Mouse (Mus musculus): Measurements from ENCODE around the gene Ptpn18. TPM values are rescaled to one million over a fixed set of nuclear protein-coding genes. Genes with fewer than 3 reads are reported as not detected.

Gene Ptpn18
- polyA plus RNA-seq, 1 experiment from 2014 or later, result 6.8 TPM

DNA sequence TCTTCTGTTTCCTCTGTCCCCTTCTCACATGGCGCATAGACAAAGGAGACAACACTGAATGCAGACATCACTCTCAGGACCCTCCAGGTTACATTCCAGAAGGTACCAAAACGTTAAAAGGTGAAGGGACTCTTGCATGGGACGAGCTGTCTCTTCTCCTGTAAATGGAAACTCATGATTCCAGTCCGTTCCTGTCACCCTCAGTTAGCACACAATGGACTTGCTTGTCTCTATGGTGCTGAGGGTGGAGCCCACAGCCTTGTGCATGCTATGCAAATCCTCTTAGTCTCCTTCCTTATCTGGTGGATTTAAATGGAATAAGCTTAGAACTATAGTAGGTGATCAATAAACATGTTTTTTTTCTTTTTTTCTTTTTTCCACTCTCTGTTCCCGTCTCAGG is 10.2 kb downstream of the Ptpn18 start:
- 66% methylated on average over 5 of the region's 5 CpGs for WGBS

DNA sequence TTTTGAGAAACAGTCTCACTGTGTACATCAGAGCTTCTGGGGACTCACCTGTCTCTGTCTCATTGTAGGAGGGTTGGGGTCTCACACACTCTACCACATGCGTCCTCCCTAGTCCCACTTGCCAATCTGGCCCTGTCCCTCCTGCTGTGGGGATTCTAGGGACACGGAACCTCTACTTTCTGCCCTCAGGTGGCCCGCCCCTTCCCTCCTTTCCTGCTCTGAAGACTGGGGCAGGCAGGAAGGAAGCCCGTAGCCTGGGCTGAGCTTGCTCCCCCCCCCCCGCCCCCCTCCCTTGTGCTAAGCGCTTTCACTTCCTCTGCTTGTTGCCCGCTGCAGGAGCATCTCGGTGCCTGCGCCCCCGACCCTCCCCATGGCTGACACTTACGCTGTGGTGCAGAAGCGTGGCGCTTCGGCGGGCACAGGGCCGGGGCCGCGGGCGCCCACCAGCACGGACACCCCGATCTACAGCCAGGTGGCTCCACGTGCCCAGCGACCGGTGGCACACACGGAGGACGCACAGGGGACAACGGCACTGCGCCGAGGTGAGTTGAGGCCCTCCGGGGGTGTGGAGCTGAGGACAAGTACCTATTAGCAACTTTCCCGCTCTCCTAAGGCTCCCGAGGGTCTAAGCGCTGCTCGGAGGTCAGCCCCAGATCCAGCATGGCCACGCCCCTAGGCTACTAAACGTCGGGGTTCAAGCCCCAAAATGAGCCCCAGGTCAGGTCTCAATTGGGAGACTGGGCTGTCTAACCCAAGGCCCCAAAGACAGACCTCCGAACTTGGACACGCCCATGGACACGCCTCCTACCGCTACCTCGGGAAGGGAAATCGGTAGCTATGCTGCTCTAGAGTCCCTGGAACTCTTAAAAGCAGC is 13.1 kb downstream of the Ptpn18 start:
- H3K36me3 ChIP-seq, result no peaks in the 10 kb centered on the region
- H3K4me1 ChIP-seq, result peaks cover 11% of the 10 kb centered on the region
- H3K27me3 ChIP-seq, result peaks cover 38% of the 10 kb centered on the region
- WGBS, result 2% methylated on average over 40 of the region's 43 CpGs
- peak overlapping the region; percentile 92 for H3K4me2 ChIP-seq (replicated peaks)
- peak overlapping the region; percentile 45 for H3K9ac ChIP-seq (replicated peaks)
- H3K4me3 ChIP-seq, result peak overlapping the region; percentile 49
- H3K9me3 ChIP-seq, result no peaks in the 10 kb centered on the region
- ATAC-seq (ENCODE audit: low FRiP score, low read depth), result peak; percentile 54; the same call in 1 of the 2 replicates
- H3K27ac ChIP-seq (replicated peaks), result no peak overlapping the region

More for the DNA sequence above, 10.2 kb downstream of the Ptpn18 start:
- Histone ChIP-seq H3K4me2 (replicated peaks) (no peak overlapping the region), H3K27me3 (peaks cover 35% of the 10 kb centered on the region), H3K9me3 (no peaks in the 10 kb centered on the region), H3K36me3 (no peaks in the 10 kb centered on the region), H3K4me3 (no peak overlapping the region), H3K9ac (replicated peaks) (no peak overlapping the region), H3K4me1 (peaks cover 11% of the 10 kb centered on the region), H3K27ac (replicated peaks) (no peak overlapping the region)
- ATAC-seq (ENCODE audit: low FRiP score, low read depth), result no peak

- 75% methylated on average over 11 of the region's 11 CpGs for WGBS
These were observed 19.5 kb downstream of the Ptpn18 start for GRCm38 (mm10) chr1:34478891-34479655.

DNA sequence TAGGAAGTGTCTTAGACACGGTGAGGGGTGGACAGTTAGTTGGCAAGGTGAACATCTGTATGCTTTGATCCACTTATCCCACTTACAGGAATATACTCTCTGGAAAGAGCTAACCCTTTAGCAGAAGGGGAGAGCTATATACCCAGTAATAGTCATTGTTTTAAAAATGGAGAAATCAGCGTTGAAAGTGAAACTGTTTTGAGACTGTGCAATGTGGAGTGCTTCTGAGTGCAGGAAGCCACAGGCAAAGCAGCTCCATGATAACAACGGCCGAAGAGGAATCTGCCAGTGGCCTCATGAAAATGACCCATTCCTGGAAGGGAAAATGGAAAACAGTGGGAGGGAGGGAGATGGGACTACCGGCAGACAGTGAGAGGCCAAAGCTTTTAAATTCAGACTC is 21.2 kb downstream of the Ptpn18 start:
- peaks cover 6% of the 10 kb centered on the region; the same call in 1 of the 2 replicates for H3K4me1 ChIP-seq
- H3K36me3 ChIP-seq, result no peaks in the 10 kb centered on the region
- no peak overlapping the region for H3K9ac ChIP-seq (replicated peaks)
- peaks cover 6% of the 10 kb centered on the region; the same call in 1 of the 2 replicates for H3K27me3 ChIP-seq
- H3K4me3 ChIP-seq, result no peak overlapping the region
- 86% methylated on average over 5 of the region's 5 CpGs for WGBS
- no peak overlapping the region for H3K4me2 ChIP-seq (replicated peaks)
- no peak for ATAC-seq (ENCODE audit: low FRiP score, low read depth)
- no peaks in the 10 kb centered on the region for H3K9me3 ChIP-seq
- H3K27ac ChIP-seq (replicated peaks), result no peak overlapping the region

More at GRCm38 (mm10) chr1:34478891-34479655, 19.5 kb downstream of the Ptpn18 start:
- no peak for ATAC-seq (ENCODE audit: low FRiP score, low read depth)
- Histone ChIP-seq H3K4me1 (no peaks in the 10 kb centered on the region), H3K4me2 (replicated peaks) (no peak overlapping the region), H3K36me3 (no peaks in the 10 kb centered on the region), H3K9me3 (no peaks in the 10 kb centered on the region), H3K27me3 (peaks cover 8% of the 10 kb centered on the region), H3K27ac (replicated peaks) (no peak overlapping the region), H3K4me3 (no peak overlapping the region), H3K9ac (replicated peaks) (no peak overlapping the region)

GRCm38 (mm10) chr1:34481920-34482669 is 22.5 kb downstream of the Ptpn18 start:
- whole genome bisulfite sequencing, result 65% methylated on average over 5 of the region's 5 CpGs
- Histone ChIP-seq H3K4me3 (no peak overlapping the region), H3K27me3 (peaks cover 9% of the 10 kb centered on the region; the same call in 1 of the 2 replicates), H3K4me2 (replicated peaks) (no peak overlapping the region), H3K9ac (replicated peaks) (no peak overlapping the region), H3K36me3 (no peaks in the 10 kb centered on the region), H3K27ac (replicated peaks) (no peak overlapping the region), H3K9me3 (no peaks in the 10 kb centered on the region), H3K4me1 (peaks cover 6% of the 10 kb centered on the region; the same call in 1 of the 2 replicates)
- no peak for ATAC-seq (ENCODE audit: low FRiP score, low read depth)

- Histone ChIP-seq H3K9ac (replicated peaks) (no peak overlapping the region), H3K4me1 (peaks cover 6% of the 10 kb centered on the region; the same call in 1 of the 2 replicates)
- 77% methylated on average over 10 of the region's 10 CpGs for WGBS
These were observed 24.9 kb downstream of the Ptpn18 start for GRCm38 (mm10) chr1:34484470-34484869.

DNA sequence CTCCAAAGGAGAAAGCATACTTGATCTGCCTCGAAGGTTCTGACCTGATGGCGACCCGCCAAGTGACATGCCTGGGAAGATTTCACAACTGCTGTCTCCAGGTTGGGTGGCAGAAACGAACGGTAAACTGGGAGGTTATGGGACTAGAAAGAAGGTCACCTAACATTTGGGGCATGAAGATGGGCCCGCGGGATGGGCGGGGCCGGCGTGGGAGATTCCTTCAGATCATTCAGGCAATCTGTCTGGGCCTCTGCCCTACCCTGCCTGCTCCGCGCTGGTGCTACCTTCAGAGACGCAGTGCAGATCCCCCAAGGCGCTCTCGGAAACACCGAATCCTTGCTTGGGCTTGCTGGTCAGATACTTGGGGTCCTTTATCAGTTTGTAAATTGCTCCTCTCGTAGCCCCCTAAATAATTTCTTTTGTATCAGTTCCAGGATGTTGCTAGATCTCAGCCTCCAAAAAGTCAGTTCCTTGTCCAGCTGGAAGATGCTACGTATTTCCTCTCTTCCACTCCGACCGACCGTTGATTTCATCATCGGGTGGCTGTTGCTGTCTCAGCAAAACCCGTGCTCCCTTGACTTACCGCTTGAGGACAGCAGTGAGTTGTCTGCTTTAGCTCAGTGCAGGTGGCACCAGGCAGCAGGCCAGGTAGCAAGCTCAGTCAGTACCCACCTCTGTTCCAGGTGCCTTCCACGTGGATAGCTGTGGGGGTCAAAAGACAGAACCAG is 26.1 kb downstream of the Ptpn18 start:
- Histone ChIP-seq H3K9ac (replicated peaks) (peak overlapping the region; percentile 39; the same call in 1 of the 2 replicates), H3K4me3 (peak overlapping the region; percentile 29), H3K36me3 (no peaks in the 10 kb centered on the region), H3K4me1 (peaks cover 6% of the 10 kb centered on the region; the same call in 1 of the 2 replicates), H3K27ac (replicated peaks) (no peak overlapping the region), H3K27me3 (peaks cover 9% of the 10 kb centered on the region; the same call in 1 of the 2 replicates), H3K9me3 (no peaks in the 10 kb centered on the region), H3K4me2 (replicated peaks) (peak overlapping the region; percentile 48)
- no peak for ATAC-seq (ENCODE audit: low FRiP score, low read depth)
- WGBS, result 9% methylated on average over 25 of the region's 25 CpGs

More at GRCm38 (mm10) chr1:34484470-34484869, 24.9 kb downstream of the Ptpn18 start:
- Histone ChIP-seq H3K4me3 (no peak overlapping the region), H3K36me3 (no peaks in the 10 kb centered on the region), H3K27ac (replicated peaks) (no peak overlapping the region), H3K27me3 (peaks cover 9% of the 10 kb centered on the region; the same call in 1 of the 2 replicates), H3K9me3 (no peaks in the 10 kb centered on the region), H3K4me2 (replicated peaks) (no peak overlapping the region)
- ATAC-seq (ENCODE audit: low FRiP score, low read depth), result no peak

GRCm38 (mm10) chr1:34487383-34487782 is 27.8 kb downstream of the Ptpn18 start:
- 84% methylated on average over 3 of the region's 3 CpGs for WGBS
- Histone ChIP-seq H3K4me3 (no peak overlapping the region), H3K9ac (replicated peaks) (no peak overlapping the region), H3K4me1 (peaks cover 6% of the 10 kb centered on the region; the same call in 1 of the 2 replicates), H3K36me3 (no peaks in the 10 kb centered on the region), H3K9me3 (no peaks in the 10 kb centered on the region), H3K27ac (replicated peaks) (no peak overlapping the region), H3K27me3 (peaks cover 9% of the 10 kb centered on the region; the same call in 1 of the 2 replicates), H3K4me2 (replicated peaks) (no peak overlapping the region)
- ATAC-seq (ENCODE audit: low FRiP score, low read depth), result no peak

GRCm38 (mm10) chr1:34489852-34490541 is 30.4 kb downstream of the Ptpn18 start:
- no peaks in the 10 kb centered on the region for H3K9me3 ChIP-seq
- H3K4me3 ChIP-seq, result no peak overlapping the region
- H3K36me3 ChIP-seq, result no peaks in the 10 kb centered on the region
- 90% methylated on average over 6 of the region's 6 CpGs for WGBS
- no peak overlapping the region for H3K4me2 ChIP-seq (replicated peaks)
- H3K27ac ChIP-seq (replicated peaks), result no peak overlapping the region
- H3K9ac ChIP-seq (replicated peaks), result no peak overlapping the region
- no peak for ATAC-seq (ENCODE audit: low FRiP score, low read depth)
- H3K4me1 ChIP-seq, result peaks cover 6% of the 10 kb centered on the region; the same call in 1 of the 2 replicates
- peaks cover 8% of the 10 kb centered on the region; the same call in 1 of the 2 replicates for H3K27me3 ChIP-seq

GRCm38 (mm10) chr1:34491480-34491879 is 31.9 kb downstream of the Ptpn18 start:
- Histone ChIP-seq H3K9me3 (no peaks in the 10 kb centered on the region), H3K4me2 (replicated peaks) (no peak overlapping the region), H3K4me1 (no peaks in the 10 kb centered on the region), H3K36me3 (no peaks in the 10 kb centered on the region), H3K27me3 (no peaks in the 10 kb centered on the region), H3K9ac (replicated peaks) (no peak overlapping the region), H3K27ac (replicated peaks) (no peak overlapping the region), H3K4me3 (no peak overlapping the region)
- no peak for ATAC-seq (ENCODE audit: low FRiP score, low read depth)
- 84% methylated on average over 4 of the region's 4 CpGs for WGBS
